Comparison of ENCODE assay signal across 22 mouse cellular contexts in the genomic region with DNA sequence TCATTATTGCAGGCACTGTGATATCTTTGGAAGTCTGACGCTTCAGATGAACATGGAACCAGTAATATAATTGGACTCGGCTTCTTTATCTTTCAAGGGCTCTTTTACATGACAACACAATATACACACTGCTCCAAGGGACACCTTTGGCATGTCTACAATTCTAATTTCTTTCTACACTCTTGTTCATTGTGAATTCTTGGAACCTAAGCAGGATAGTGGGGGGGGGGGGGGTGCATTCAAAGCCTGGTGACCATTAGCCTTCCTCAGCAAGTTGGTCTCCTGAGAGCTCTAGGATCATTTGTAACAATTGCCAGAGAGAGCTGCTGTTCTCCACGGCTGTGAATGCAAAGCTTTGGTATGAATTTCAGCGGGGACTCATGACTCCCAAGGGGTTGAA.
DNase-seq lines count a peak whose midpoint lies in the region; ATAC-seq and TF ChIP-seq lines count a peak whose summit lies in the region.
"Had no signal": no experiment of that assay in that cellular context is flagged by ENCODE, and none has a peak within 500 bp of the region (broad histone marks: within the 10 kb centered on the region; RNA-seq: fewer than 3 reads in every experiment).

No protein-coding gene starts in this region.

- no peaks in the 10 kb centered on the region for H3K9me3 ChIP-seq in forebrain, embryonic 15.5 days
- H3K9me3 ChIP-seq in forebrain, postnatal 0 days (ENCODE audit: low read length) = no peaks in the 10 kb centered on the region
- no peaks in the 10 kb centered on the region for H3K9me3 ChIP-seq in kidney, embryonic 15.5 days (replicated peaks)
- H3K9me3 ChIP-seq: heart, embryonic 10.5 days; heart, embryonic 13.5 days had no signal

- no peak overlapping the region for H3K9ac ChIP-seq in forebrain, embryonic 15.5 days (replicated peaks)
- H3K9ac ChIP-seq in forebrain, postnatal 0 days = no peak overlapping the region
- H3K9ac ChIP-seq in kidney, embryonic 15.5 days = no peak overlapping the region
- H3K9ac ChIP-seq: heart, embryonic 13.5 days; hindbrain, embryonic 14.5 days had no signal

- no peak for DNase-seq in forebrain, postnatal 0 days
- no peak for DNase-seq in kidney, adult 9 months
- DNase-seq in heart, adult 18-20 months = no peak
- DNase-seq: adrenal gland, adult 2 months; adrenal gland, postnatal 14 days; cerebellum, adult 18-20 months; cerebellum, adult 9-10 months; cerebellum, postnatal 14 days; gastrocnemius, postnatal 25 days; heart, adult 2 months; heart, postnatal 14 days; heart, postnatal 4 days had no signal

- H3K27ac ChIP-seq in forebrain, embryonic 15.5 days (replicated peaks) = no peak overlapping the region
- no peak overlapping the region for H3K27ac ChIP-seq in forebrain, postnatal 0 days (ENCODE audit: low read depth, low read length)
- peak overlapping the region; percentile 62 for H3K27ac ChIP-seq in kidney, embryonic 15.5 days
- 0 out of 2 replicates have a peak overlapping the region, but pooled peaks have one; percentile 28 for H3K27ac ChIP-seq in brown adipose tissue, adult 24 weeks (replicated peaks; ENCODE audit: low read depth, low read length)
- H3K27ac ChIP-seq: heart, adult 2 months; heart, embryonic 10.5 days; heart, embryonic 13.5 days; hindbrain, embryonic 14.5 days; hindbrain, postnatal 0 days had no signal

- no peak for TF ChIP-seq CTCF in forebrain, postnatal 0 days (IDR thresholded peaks at IDR 0.05; ENCODE audit: low read depth)

- no peaks in the 10 kb centered on the region for H3K27me3 ChIP-seq in forebrain, embryonic 15.5 days
- no peaks in the 10 kb centered on the region for H3K27me3 ChIP-seq in forebrain, postnatal 0 days (ENCODE audit: insufficient read depth, low read length)
- no peaks in the 10 kb centered on the region for H3K27me3 ChIP-seq in kidney, embryonic 15.5 days
- H3K27me3 ChIP-seq: heart, embryonic 13.5 days had no signal

- no peaks in the 10 kb centered on the region for H3K36me3 ChIP-seq in forebrain, embryonic 15.5 days
- H3K36me3 ChIP-seq in forebrain, postnatal 0 days (ENCODE audit: insufficient read depth) = no peaks in the 10 kb centered on the region
- H3K36me3 ChIP-seq in kidney, embryonic 15.5 days = no peaks in the 10 kb centered on the region
- H3K36me3 ChIP-seq: heart, embryonic 10.5 days; heart, embryonic 13.5 days had no signal

- peak; percentile 57; the same call in 1 of the 2 replicates for ATAC-seq in forebrain, embryonic 15.5 days (replicated peaks)
- no peak for ATAC-seq in forebrain, postnatal 0 days
- ATAC-seq in kidney, embryonic 15.5 days (replicated peaks; ENCODE audit: low FRiP score) = no peak
- ATAC-seq: CD4-positive, CD25-positive, alpha-beta regulatory T cell, adult 4 months; hindbrain, postnatal 0 days; inflammation-experienced regulatory T-cells, adult 6 months; intestine, embryonic 16.5 days had no signal

- H3K4me2 ChIP-seq in forebrain, embryonic 15.5 days (replicated peaks) = no peak overlapping the region
- no peak overlapping the region for H3K4me2 ChIP-seq in forebrain, postnatal 0 days (ENCODE audit: low read depth)
- H3K4me2 ChIP-seq in kidney, embryonic 15.5 days = no peak overlapping the region
- H3K4me2 ChIP-seq: heart, embryonic 13.5 days; hindbrain, embryonic 14.5 days had no signal

- no peak overlapping the region for H3K4me3 ChIP-seq in forebrain, embryonic 15.5 days
- no peak overlapping the region for H3K4me3 ChIP-seq in forebrain, postnatal 0 days (ENCODE audit: low read depth, low read length)
- no peak overlapping the region for H3K4me3 ChIP-seq in kidney, embryonic 15.5 days (replicated peaks)
- no peak overlapping the region for H3K4me3 ChIP-seq in brown adipose tissue, adult 24 weeks (ENCODE audit: insufficient read depth, low read depth, low read length)
- H3K4me3 ChIP-seq: heart, adult 2 months; heart, embryonic 10.5 days; heart, embryonic 13.5 days had no signal

- peaks cover 6% of the 10 kb centered on the region; the same call in 1 of the 2 replicates for H3K4me1 ChIP-seq in forebrain, embryonic 15.5 days
- no peaks in the 10 kb centered on the region for H3K4me1 ChIP-seq in forebrain, postnatal 0 days (ENCODE audit: insufficient read depth)
- H3K4me1 ChIP-seq in kidney, embryonic 15.5 days = peaks cover 3% of the 10 kb centered on the region; the same call in 1 of the 2 replicates
- 0 out of 2 replicates have a peak, but pooled peaks cover 4% of the 10 kb centered on the region for H3K4me1 ChIP-seq in brown adipose tissue, adult 24 weeks (ENCODE audit: control insufficient read depth, insufficient read depth, insufficient read length, low read length)
- H3K4me1 ChIP-seq: heart, embryonic 10.5 days; heart, embryonic 13.5 days had no signal

- 47% methylated on average over 4 of the region's 4 CpGs for WGBS in forebrain, embryonic 15.5 days
- WGBS in forebrain, postnatal 0 days = 43% methylated on average over 4 of the region's 4 CpGs
- 69% methylated on average over 4 of the region's 4 CpGs for WGBS in kidney, embryonic 15.5 days

Comparison
In these comparisons a context has a peak if more than half of its experiments do, and no peak if none do; other contexts are left out.
1. H3K27ac ChIP-seq: peak in kidney, embryonic 15.5 days (single experiment) and brown adipose tissue, adult 24 weeks (single experiment); none in forebrain, embryonic 15.5 days (single experiment) and forebrain, postnatal 0 days (single experiment).